Mouse (Mus musculus): Measurements from ENCODE around the gene Zbtb20. TPM values are rescaled to one million over a fixed set of nuclear protein-coding genes. Genes with fewer than 3 reads are reported as not detected.

Zbtb20 gene
- polyA plus RNA-seq, 1 experiment = 0.13 TPM

GRCm38 (mm10) chr16:43081995-43082394 lies 206.3 kb downstream of the Zbtb20 start:
- Histone ChIP-seq H3K4me1 (ENCODE audit: control insufficient read depth) (no peaks in the 10 kb centered on the region), H3K36me3 (ENCODE audit: control insufficient read depth) (no peaks in the 10 kb centered on the region), H3K4me3 (replicated peaks) (no peak overlapping the region), H3K27me3 (ENCODE audit: control insufficient read depth) (no peaks in the 10 kb centered on the region), H3K9me3 (ENCODE audit: control insufficient read depth, low read length) (no peaks in the 10 kb centered on the region)
- no peak for TF ChIP-seq GATA1 (IDR thresholded peaks at IDR 0.05; ENCODE audit: low read length)
- no peak for TF ChIP-seq TAL1 (IDR thresholded peaks at IDR 0.05; ENCODE audit: low read length)

GRCm38 (mm10) chr16:43082801-43083200 lies 207.1 kb downstream of the Zbtb20 start:
- TF ChIP-seq TAL1 (IDR thresholded peaks at IDR 0.05; ENCODE audit: low read length) (no peak), GATA1 (IDR thresholded peaks at IDR 0.05; ENCODE audit: low read length) (no peak)

GRCm38 (mm10) chr16:43090188-43090587 lies 214.5 kb downstream of the Zbtb20 start:
- Histone ChIP-seq H3K36me3 (ENCODE audit: control insufficient read depth) (no peaks in the 10 kb centered on the region), H3K9me3 (ENCODE audit: control insufficient read depth, low read length) (no peaks in the 10 kb centered on the region), H3K27me3 (ENCODE audit: control insufficient read depth) (no peaks in the 10 kb centered on the region), H3K4me3 (replicated peaks) (no peak overlapping the region), H3K4me1 (ENCODE audit: control insufficient read depth) (no peaks in the 10 kb centered on the region)
- TF ChIP-seq TAL1 (IDR thresholded peaks at IDR 0.05; ENCODE audit: low read length) (no peak), GATA1 (IDR thresholded peaks at IDR 0.05; ENCODE audit: low read length) (no peak)

More at GRCm38 (mm10) chr16:43082801-43083200, 207.1 kb downstream of the Zbtb20 start:
- Histone ChIP-seq H3K36me3 (ENCODE audit: control insufficient read depth) (no peaks in the 10 kb centered on the region), H3K4me1 (ENCODE audit: control insufficient read depth) (no peaks in the 10 kb centered on the region), H3K9me3 (ENCODE audit: control insufficient read depth, low read length) (no peaks in the 10 kb centered on the region), H3K27me3 (ENCODE audit: control insufficient read depth) (no peaks in the 10 kb centered on the region), H3K4me3 (replicated peaks) (no peak overlapping the region)

- Histone ChIP-seq H3K4me3 (replicated peaks) (no peak overlapping the region), H3K27me3 (ENCODE audit: control insufficient read depth) (no peaks in the 10 kb centered on the region), H3K36me3 (ENCODE audit: control insufficient read depth) (no peaks in the 10 kb centered on the region), H3K9me3 (ENCODE audit: control insufficient read depth, low read length) (no peaks in the 10 kb centered on the region), H3K4me1 (ENCODE audit: control insufficient read depth) (no peaks in the 10 kb centered on the region)
- TF ChIP-seq TAL1 (IDR thresholded peaks at IDR 0.05; ENCODE audit: low read length) (no peak), GATA1 (IDR thresholded peaks at IDR 0.05; ENCODE audit: low read length) (no peak)
Measured at GRCm38 (mm10) chr16:43094161-43094560, 218.5 kb downstream of the Zbtb20 start.

GRCm38 (mm10) chr16:43094756-43095155 lies 219.1 kb downstream of the Zbtb20 start:
- Histone ChIP-seq H3K4me3 (replicated peaks) (no peak overlapping the region), H3K27me3 (ENCODE audit: control insufficient read depth) (no peaks in the 10 kb centered on the region), H3K9me3 (ENCODE audit: control insufficient read depth, low read length) (no peaks in the 10 kb centered on the region), H3K36me3 (ENCODE audit: control insufficient read depth) (no peaks in the 10 kb centered on the region), H3K4me1 (ENCODE audit: control insufficient read depth) (no peaks in the 10 kb centered on the region)
- no peak for TF ChIP-seq GATA1 (IDR thresholded peaks at IDR 0.05; ENCODE audit: low read length)
- no peak for TF ChIP-seq TAL1 (IDR thresholded peaks at IDR 0.05; ENCODE audit: low read length)

GRCm38 (mm10) chr16:43096040-43096439 lies 220.4 kb downstream of the Zbtb20 start:
- Histone ChIP-seq H3K4me3 (replicated peaks) (no peak overlapping the region), H3K36me3 (ENCODE audit: control insufficient read depth) (no peaks in the 10 kb centered on the region), H3K27me3 (ENCODE audit: control insufficient read depth) (no peaks in the 10 kb centered on the region), H3K4me1 (ENCODE audit: control insufficient read depth) (no peaks in the 10 kb centered on the region), H3K9me3 (ENCODE audit: control insufficient read depth, low read length) (no peaks in the 10 kb centered on the region)
- TF ChIP-seq TAL1 (IDR thresholded peaks at IDR 0.05; ENCODE audit: low read length) (no peak), GATA1 (IDR thresholded peaks at IDR 0.05; ENCODE audit: low read length) (no peak)

- no peak for TF ChIP-seq TAL1 (IDR thresholded peaks at IDR 0.05; ENCODE audit: low read length)
- TF ChIP-seq GATA1 (IDR thresholded peaks at IDR 0.05; ENCODE audit: low read length) = no peak
- Histone ChIP-seq H3K4me1 (ENCODE audit: control insufficient read depth) (no peaks in the 10 kb centered on the region), H3K4me3 (replicated peaks) (no peak overlapping the region), H3K9me3 (ENCODE audit: control insufficient read depth, low read length) (no peaks in the 10 kb centered on the region), H3K36me3 (ENCODE audit: control insufficient read depth) (no peaks in the 10 kb centered on the region), H3K27me3 (ENCODE audit: control insufficient read depth) (no peaks in the 10 kb centered on the region)
Measured at GRCm38 (mm10) chr16:43098153-43098552, 222.5 kb downstream of the Zbtb20 start.

GRCm38 (mm10) chr16:43098666-43099065 lies 223.0 kb downstream of the Zbtb20 start:
- Histone ChIP-seq H3K4me1 (ENCODE audit: control insufficient read depth) (no peaks in the 10 kb centered on the region), H3K36me3 (ENCODE audit: control insufficient read depth) (no peaks in the 10 kb centered on the region), H3K4me3 (replicated peaks) (no peak overlapping the region), H3K9me3 (ENCODE audit: control insufficient read depth, low read length) (no peaks in the 10 kb centered on the region), H3K27me3 (ENCODE audit: control insufficient read depth) (no peaks in the 10 kb centered on the region)
- TF ChIP-seq TAL1 (IDR thresholded peaks at IDR 0.05; ENCODE audit: low read length) = no peak
- TF ChIP-seq GATA1 (IDR thresholded peaks at IDR 0.05; ENCODE audit: low read length) = no peak

GRCm38 (mm10) chr16:43111288-43111687 lies 235.6 kb downstream of the Zbtb20 start:
- H3K27me3 ChIP-seq (ENCODE audit: control insufficient read depth) = no peaks in the 10 kb centered on the region
- no peaks in the 10 kb centered on the region for H3K9me3 ChIP-seq (ENCODE audit: control insufficient read depth, low read length)
- no peaks in the 10 kb centered on the region for H3K4me1 ChIP-seq (ENCODE audit: control insufficient read depth)
- TF ChIP-seq TAL1 (IDR thresholded peaks at IDR 0.05; ENCODE audit: low read length) (no peak), GATA1 (IDR thresholded peaks at IDR 0.05; ENCODE audit: low read length) (no peak)
- H3K4me3 ChIP-seq (replicated peaks) = no peak overlapping the region
- no peaks in the 10 kb centered on the region for H3K36me3 ChIP-seq (ENCODE audit: control insufficient read depth)

GRCm38 (mm10) chr16:43113968-43114367 lies 238.3 kb downstream of the Zbtb20 start:
- Histone ChIP-seq H3K9me3 (ENCODE audit: control insufficient read depth, low read length) (no peaks in the 10 kb centered on the region), H3K4me1 (ENCODE audit: control insufficient read depth) (no peaks in the 10 kb centered on the region), H3K36me3 (ENCODE audit: control insufficient read depth) (no peaks in the 10 kb centered on the region), H3K27me3 (ENCODE audit: control insufficient read depth) (no peaks in the 10 kb centered on the region), H3K4me3 (replicated peaks) (no peak overlapping the region)
- TF ChIP-seq TAL1 (IDR thresholded peaks at IDR 0.05; ENCODE audit: low read length) (no peak), GATA1 (IDR thresholded peaks at IDR 0.05; ENCODE audit: low read length) (no peak)

Data from erythroblast, embryonic 14.5 days (primary cell).